ENCODE assay signal across 10 mouse cellular contexts in genomic region chrX:51397457-51397856, GRCm38 (mm10).
DNase-seq lines count a peak whose midpoint lies in the region; ATAC-seq and TF ChIP-seq lines count a peak whose summit lies in the region.
"Had no signal": no experiment of that assay in that cellular context is flagged by ENCODE, and none has a peak within 500 bp of the region (broad histone marks: within the 10 kb centered on the region; RNA-seq: fewer than 3 reads in every experiment).

No protein-coding gene starts in this region.

- no peaks in the 10 kb centered on the region for H3K36me3 ChIP-seq in kidney, adult 2 months (ENCODE audit: control insufficient read depth, insufficient read depth, low read length)

- no peak overlapping the region for H3K27ac ChIP-seq in kidney, adult 2 months (ENCODE audit: insufficient read depth, low read depth, low read length)

- TF ChIP-seq CTCF in kidney, adult 2 months (conservative IDR thresholded peaks at IDR 0.05; ENCODE audit: insufficient read depth, insufficient read length, low read depth, low read length), result no peak

- TF ChIP-seq POLR2A in kidney, adult 2 months (IDR thresholded peaks at IDR 0.05; ENCODE audit: low read depth, low read length), result no peak

- peak; percentile 30; the same call in 1 of the 2 replicates for ATAC-seq in granulocyte monocyte progenitor cell, adult 5-6 weeks (replicated peaks; ENCODE audit: poor library complexity, severe bottlenecking)

- no peaks in the 10 kb centered on the region for H3K4me1 ChIP-seq in kidney, adult 2 months (ENCODE audit: control insufficient read depth, insufficient read depth, low read length)

- peak; percentile 13 for DNase-seq in kidney, adult 2 months
- DNase-seq in kidney, adult 11 months, result no peak
- peak; percentile 7 for DNase-seq in thymus, postnatal 0 days (ENCODE audit: low spot score)
- DNase-seq in thymus, postnatal 14 days, result no peak
- DNase-seq in telencephalon, adult 2 months (ENCODE audit: low read depth, low spot score), result peak; percentile 27
- DNase-seq in adrenal gland, postnatal 10 days, result no peak
- DNase-seq in testis, postnatal 14 days (ENCODE audit: low spot score), result no peak
- DNase-seq: liver; right cerebral cortex, postnatal 4 days had no signal

- H3K4me3 ChIP-seq in kidney, adult 2 months (ENCODE audit: insufficient read depth, low read depth, low read length), result no peak overlapping the region

- H3K27me3 ChIP-seq in kidney, adult 2 months (replicated peaks; ENCODE audit: control insufficient read depth, insufficient read depth, low read length), result no peaks in the 10 kb centered on the region

Comparison
In these comparisons a context has a peak if more than half of its experiments do, and no peak if none do; other contexts are left out.
1. DNase-seq: peak in kidney, adult 2 months (single experiment), thymus, postnatal 0 days (single experiment) and telencephalon, adult 2 months (single experiment); none in kidney, adult 11 months (single experiment), thymus, postnatal 14 days (single experiment), adrenal gland, postnatal 10 days (single experiment) and testis, postnatal 14 days (single experiment).